Mouse (Mus musculus): ENCODE measurements around the gene Myh14.

DNA sequence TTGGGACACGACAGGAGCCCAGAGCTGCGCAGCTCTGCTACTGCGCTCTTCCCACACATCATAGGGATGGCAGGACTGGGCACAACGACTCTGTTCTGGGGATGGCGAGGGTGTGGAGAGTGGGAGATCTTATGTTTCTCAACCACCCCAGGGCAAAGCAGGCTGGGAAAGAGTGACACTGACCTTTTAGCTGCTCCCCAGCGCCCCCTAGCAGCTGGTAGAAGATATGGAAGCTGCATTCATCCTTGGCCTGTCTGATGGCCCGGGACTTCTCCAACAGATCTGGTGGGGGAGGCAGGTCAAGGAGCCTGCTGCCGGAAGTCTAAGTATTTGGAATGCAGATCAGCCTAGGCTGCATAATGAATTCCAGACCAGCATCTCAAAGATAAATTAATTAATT lies 16.9 kb downstream of the Myh14 start:
- TF ChIP-seq CTCF (IDR thresholded peaks at IDR 0.05; ENCODE audit: insufficient read depth, low read depth, low read length) = no peak
- TF ChIP-seq POLR2A (IDR thresholded peaks at IDR 0.05; ENCODE audit: insufficient read depth, low read depth, low read length) = no peak

All from olfactory bulb, adult 2 months (tissue).